Mouse (Mus musculus): ENCODE data around the gene Zfp800. TPM values are rescaled to one million over a fixed set of nuclear protein-coding genes. Genes with fewer than 3 reads are reported as not detected.

Zfp800 gene
- total RNA-seq, 1 experiment: 7.8 TPM

- Histone ChIP-seq H3K9ac (ENCODE audit: insufficient read depth, low read depth, low read length, poor library complexity, severe bottlenecking) (no peak overlapping the region), H3K36me3 (ENCODE audit: control insufficient read depth, insufficient read depth, low read length, poor library complexity, severe bottlenecking) (no peaks in the 10 kb centered on the region), H3K4me3 (ENCODE audit: insufficient read depth in 1 of 2, low read depth in 1 of 2, low read length in 2 of 2, poor library complexity in 1 of 2, severe bottlenecking in 1 of 2) (no peak overlapping the region), H3K27ac (ENCODE audit: insufficient read depth, low read depth, low read length, poor library complexity, severe bottlenecking) (no peak overlapping the region), H3K9me3 (ENCODE audit: control insufficient read depth, insufficient read depth, low read depth, low read length) (no peaks in the 10 kb centered on the region), H3K4me1 (ENCODE audit: control insufficient read depth in 2 of 2, insufficient read depth in 2 of 2, low read length in 2 of 2, poor library complexity in 1 of 2) (no peaks in the 10 kb centered on the region)
- no peak for TF ChIP-seq CHD2 (IDR thresholded peaks at IDR 0.05; ENCODE audit: low read depth, low read length)
- TF ChIP-seq HCFC1 (IDR thresholded peaks at IDR 0.05; ENCODE audit: borderline replicate concordance, insufficient read depth, low read length): no peak
- TF ChIP-seq ZC3H11A (IDR thresholded peaks at IDR 0.05; ENCODE audit: borderline replicate concordance, low read depth, low read length): no peak
- no peak for TF ChIP-seq ZNF384 (IDR thresholded peaks at IDR 0.05; ENCODE audit: low read depth, low read length)
- TF ChIP-seq MAFK (IDR thresholded peaks at IDR 0.05; ENCODE audit: insufficient read depth, low read depth, low read length): no peak
- in situ Hi-C loops (cut with MboI; ENCODE audit: low sequenced_read_pairs in 2 of 2, unreplicated experiment in 2 of 2): no loop called here
- no peak for DNase-seq (ENCODE audit: low read depth, low spot score)
Observed at GRCm38 (mm10) chr6:28312067-28312466, 85.7 kb downstream of the Zfp800 start.

- Histone ChIP-seq H3K9ac (ENCODE audit: insufficient read depth, low read depth, low read length, poor library complexity, severe bottlenecking) (no peak overlapping the region), H3K36me3 (ENCODE audit: control insufficient read depth, insufficient read depth, low read length, poor library complexity, severe bottlenecking) (no peaks in the 10 kb centered on the region), H3K4me3 (ENCODE audit: insufficient read depth in 1 of 2, low read depth in 1 of 2, low read length in 2 of 2, poor library complexity in 1 of 2, severe bottlenecking in 1 of 2) (no peak overlapping the region), H3K27ac (ENCODE audit: insufficient read depth, low read depth, low read length, poor library complexity, severe bottlenecking) (no peak overlapping the region), H3K9me3 (ENCODE audit: control insufficient read depth, insufficient read depth, low read depth, low read length) (no peaks in the 10 kb centered on the region), H3K4me1 (ENCODE audit: control insufficient read depth in 2 of 2, insufficient read depth in 2 of 2, low read length in 2 of 2, poor library complexity in 1 of 2) (no peaks in the 10 kb centered on the region)
- TF ChIP-seq HCFC1 (IDR thresholded peaks at IDR 0.05; ENCODE audit: borderline replicate concordance, insufficient read depth, low read length): no peak
- no peak for TF ChIP-seq MAFK (IDR thresholded peaks at IDR 0.05; ENCODE audit: insufficient read depth, low read depth, low read length)
- no peak for TF ChIP-seq ZC3H11A (IDR thresholded peaks at IDR 0.05; ENCODE audit: borderline replicate concordance, low read depth, low read length)
- TF ChIP-seq CHD2 (IDR thresholded peaks at IDR 0.05; ENCODE audit: low read depth, low read length): no peak
- no peak for TF ChIP-seq ZNF384 (IDR thresholded peaks at IDR 0.05; ENCODE audit: low read depth, low read length)
- no peak for DNase-seq (ENCODE audit: low read depth, low spot score)
- in situ Hi-C loops (cut with MboI; ENCODE audit: low sequenced_read_pairs in 2 of 2, unreplicated experiment in 2 of 2): no loop called here
Observed at GRCm38 (mm10) chr6:28309692-28310091, 88.1 kb downstream of the Zfp800 start.

- in situ Hi-C loops (cut with MboI; ENCODE audit: low sequenced_read_pairs in 2 of 2, unreplicated experiment in 2 of 2): no loop called here
- DNase-seq (ENCODE audit: low read depth, low spot score): no peak
- no peak overlapping the region for H3K27ac ChIP-seq (ENCODE audit: insufficient read depth, low read depth, low read length, poor library complexity, severe bottlenecking)
- no peak overlapping the region for H3K4me3 ChIP-seq (ENCODE audit: insufficient read depth in 1 of 2, low read depth in 1 of 2, low read length in 2 of 2, poor library complexity in 1 of 2, severe bottlenecking in 1 of 2)
- H3K9ac ChIP-seq (ENCODE audit: insufficient read depth, low read depth, low read length, poor library complexity, severe bottlenecking): no peak overlapping the region
- TF ChIP-seq ZC3H11A (IDR thresholded peaks at IDR 0.05; ENCODE audit: borderline replicate concordance, low read depth, low read length) (no peak), MAFK (IDR thresholded peaks at IDR 0.05; ENCODE audit: insufficient read depth, low read depth, low read length) (no peak), ZNF384 (IDR thresholded peaks at IDR 0.05; ENCODE audit: low read depth, low read length) (no peak), HCFC1 (IDR thresholded peaks at IDR 0.05; ENCODE audit: borderline replicate concordance, insufficient read depth, low read length) (no peak), CHD2 (IDR thresholded peaks at IDR 0.05; ENCODE audit: low read depth, low read length) (no peak)
- no peaks in the 10 kb centered on the region for H3K4me1 ChIP-seq (ENCODE audit: control insufficient read depth in 2 of 2, insufficient read depth in 2 of 2, low read length in 2 of 2, poor library complexity in 1 of 2)
- no peaks in the 10 kb centered on the region for H3K9me3 ChIP-seq (ENCODE audit: control insufficient read depth, insufficient read depth, low read depth, low read length)
- H3K36me3 ChIP-seq (ENCODE audit: control insufficient read depth, insufficient read depth, low read length, poor library complexity, severe bottlenecking): no peaks in the 10 kb centered on the region
Observed at GRCm38 (mm10) chr6:28308929-28309328, 88.9 kb downstream of the Zfp800 start.

- in situ Hi-C loops (cut with MboI; ENCODE audit: low sequenced_read_pairs in 2 of 2, unreplicated experiment in 2 of 2): no loop called here
- no peak for DNase-seq (ENCODE audit: low read depth, low spot score)
- Histone ChIP-seq H3K9me3 (ENCODE audit: control insufficient read depth, insufficient read depth, low read depth, low read length) (no peaks in the 10 kb centered on the region), H3K9ac (ENCODE audit: insufficient read depth, low read depth, low read length, poor library complexity, severe bottlenecking) (no peak overlapping the region), H3K4me3 (ENCODE audit: insufficient read depth in 1 of 2, low read depth in 1 of 2, low read length in 2 of 2, poor library complexity in 1 of 2, severe bottlenecking in 1 of 2) (no peak overlapping the region), H3K27ac (ENCODE audit: insufficient read depth, low read depth, low read length, poor library complexity, severe bottlenecking) (no peak overlapping the region), H3K4me1 (ENCODE audit: control insufficient read depth in 2 of 2, insufficient read depth in 2 of 2, low read length in 2 of 2, poor library complexity in 1 of 2) (no peaks in the 10 kb centered on the region), H3K36me3 (ENCODE audit: control insufficient read depth, insufficient read depth, low read length, poor library complexity, severe bottlenecking) (no peaks in the 10 kb centered on the region)
- no peak for TF ChIP-seq ZNF384 (IDR thresholded peaks at IDR 0.05; ENCODE audit: low read depth, low read length)
- no peak for TF ChIP-seq CHD2 (IDR thresholded peaks at IDR 0.05; ENCODE audit: low read depth, low read length)
- no peak for TF ChIP-seq MAFK (IDR thresholded peaks at IDR 0.05; ENCODE audit: insufficient read depth, low read depth, low read length)
Observed at GRCm38 (mm10) chr6:28306702-28307101, 91.1 kb downstream of the Zfp800 start.

GRCm38 (mm10) chr6:28296306-28296705 is 101.5 kb downstream of the Zfp800 start:
- Histone ChIP-seq H3K27ac (ENCODE audit: insufficient read depth, low read depth, low read length, poor library complexity, severe bottlenecking) (no peak overlapping the region), H3K9me3 (ENCODE audit: control insufficient read depth, insufficient read depth, low read depth, low read length) (no peaks in the 10 kb centered on the region), H3K36me3 (ENCODE audit: control insufficient read depth, insufficient read depth, low read length, poor library complexity, severe bottlenecking) (no peaks in the 10 kb centered on the region), H3K4me1 (ENCODE audit: control insufficient read depth in 2 of 2, insufficient read depth in 2 of 2, low read length in 2 of 2, poor library complexity in 1 of 2) (no peaks in the 10 kb centered on the region), H3K4me3 (ENCODE audit: insufficient read depth in 1 of 2, low read depth in 1 of 2, low read length in 2 of 2, poor library complexity in 1 of 2, severe bottlenecking in 1 of 2) (no peak overlapping the region), H3K9ac (ENCODE audit: insufficient read depth, low read depth, low read length, poor library complexity, severe bottlenecking) (no peak overlapping the region)
- TF ChIP-seq ZC3H11A (IDR thresholded peaks at IDR 0.05; ENCODE audit: borderline replicate concordance, low read depth, low read length) (no peak), ZNF384 (IDR thresholded peaks at IDR 0.05; ENCODE audit: low read depth, low read length) (no peak), HCFC1 (IDR thresholded peaks at IDR 0.05; ENCODE audit: borderline replicate concordance, insufficient read depth, low read length) (no peak), CHD2 (IDR thresholded peaks at IDR 0.05; ENCODE audit: low read depth, low read length) (no peak), MAFK (IDR thresholded peaks at IDR 0.05; ENCODE audit: insufficient read depth, low read depth, low read length) (no peak)
- no peak for DNase-seq (ENCODE audit: low read depth, low spot score)
- in situ Hi-C loops (cut with MboI; ENCODE audit: low sequenced_read_pairs in 2 of 2, unreplicated experiment in 2 of 2): no loop called here
